Mouse (Mus musculus): ENCODE results near the gene Kbtbd7. TPM values are rescaled to one million over a fixed set of nuclear protein-coding genes. Genes with fewer than 3 reads are reported as not detected.
"Not testable (repeated sequence)": the region's sequence is repeated elsewhere in the genome, so short reads cannot be mapped to it uniquely, and the experiment has no call there.

Kbtbd7 gene
- polyA plus RNA-seq, 1 experiment from 2014 or later, result 11.9 TPM

DNA sequence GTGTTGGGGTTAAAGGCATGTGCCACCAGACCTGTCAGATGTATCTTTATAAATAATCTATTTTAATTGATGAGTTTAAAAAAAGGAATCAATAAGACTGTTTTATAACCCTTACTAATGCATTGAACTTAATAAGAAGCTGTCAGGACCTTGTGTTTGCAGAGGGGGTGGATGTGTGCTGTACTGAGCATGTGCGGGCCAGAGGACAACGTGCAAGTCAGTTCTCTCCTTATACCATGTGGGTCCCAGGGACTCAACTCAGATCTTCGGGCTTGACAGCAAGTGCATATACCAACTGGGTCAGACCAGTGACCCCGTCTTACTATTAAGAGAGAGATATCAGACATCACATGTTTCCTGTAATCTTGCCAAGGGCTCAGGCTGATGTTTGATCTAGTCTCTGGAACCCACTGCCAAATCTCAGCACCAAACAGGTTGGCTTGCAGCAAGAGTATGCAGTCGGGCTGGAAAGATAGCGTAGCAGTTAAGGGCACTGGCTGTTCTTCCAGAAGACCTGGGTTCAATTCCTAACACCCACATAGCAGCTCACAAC, 17.0 kb upstream of the Kbtbd7 start:
- 79% methylated on average over 6 of the region's 6 CpGs for WGBS
- ATAC-seq (ENCODE audit: insufficient number of reproducible peaks, low FRiP score), result no peak
- Histone ChIP-seq H3K4me3 (no peak overlapping the region), H3K4me1 (replicated peaks) (no peaks in the 10 kb centered on the region), H3K4me2 (no peak overlapping the region), H3K9ac (no peak overlapping the region), H3K36me3 (peaks cover 37% of the 10 kb centered on the region), H3K27ac (ENCODE audit: poor library complexity, severe bottlenecking) (no peak overlapping the region), H3K27me3 (replicated peaks) (no peaks in the 10 kb centered on the region), H3K9me3 (replicated peaks) (no peaks in the 10 kb centered on the region)

DNA sequence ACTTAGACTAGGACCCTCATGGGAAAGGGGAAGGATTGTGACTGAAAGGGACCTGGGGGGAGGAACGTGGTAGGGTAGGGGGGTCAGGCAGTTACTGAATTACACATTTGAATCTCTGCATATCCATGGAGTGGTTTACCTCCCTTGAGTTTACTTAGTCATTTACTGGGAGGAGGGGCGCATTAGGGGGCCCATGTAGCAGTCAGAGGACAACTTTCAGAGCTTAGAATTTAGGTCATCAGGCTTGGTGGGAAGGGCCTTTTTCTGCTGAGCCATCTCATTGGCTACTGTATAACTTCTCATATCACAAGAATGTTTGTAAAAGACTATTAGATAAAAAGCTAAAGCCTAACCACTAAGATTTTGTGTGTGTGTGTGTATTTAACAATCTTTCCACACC, 15.6 kb upstream of the Kbtbd7 start:
- no peak overlapping the region for H3K27ac ChIP-seq (ENCODE audit: poor library complexity, severe bottlenecking)
- H3K4me1 ChIP-seq (replicated peaks), result no peaks in the 10 kb centered on the region
- ATAC-seq (ENCODE audit: insufficient number of reproducible peaks, low FRiP score), result no peak
- no peak overlapping the region for H3K9ac ChIP-seq
- 67% methylated on average over 2 of the region's 2 CpGs for WGBS
- no peak overlapping the region for H3K4me2 ChIP-seq
- no peaks in the 10 kb centered on the region for H3K9me3 ChIP-seq (replicated peaks)
- peaks cover 37% of the 10 kb centered on the region for H3K36me3 ChIP-seq
- no peak overlapping the region for H3K4me3 ChIP-seq
- no peaks in the 10 kb centered on the region for H3K27me3 ChIP-seq (replicated peaks)

DNA sequence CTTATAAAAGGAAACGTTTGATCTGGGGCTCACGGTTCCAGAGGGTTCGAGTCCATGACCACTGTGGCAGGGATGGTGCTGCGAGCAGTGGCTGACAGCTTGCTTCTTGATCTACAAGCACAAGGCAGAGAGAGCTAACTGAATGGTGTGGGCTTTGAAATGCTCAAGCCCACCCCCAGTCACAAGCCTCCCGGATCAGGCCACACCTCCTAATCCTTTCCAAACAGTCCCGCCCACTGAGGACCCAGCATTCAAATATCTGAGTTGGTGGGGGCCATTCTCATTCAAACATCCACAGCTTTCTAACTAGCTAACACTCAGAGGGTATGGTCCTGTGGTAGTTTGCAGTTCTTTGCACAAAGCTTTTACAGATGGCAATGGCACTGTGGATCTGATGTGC, 13.2 kb upstream of the Kbtbd7 start:
- H3K9ac ChIP-seq, result no peak overlapping the region
- no peak for ATAC-seq (ENCODE audit: insufficient number of reproducible peaks, low FRiP score)
- peaks cover 36% of the 10 kb centered on the region for H3K36me3 ChIP-seq
- no peak overlapping the region for H3K4me3 ChIP-seq
- H3K4me2 ChIP-seq, result no peak overlapping the region
- H3K4me1 ChIP-seq (replicated peaks), result no peaks in the 10 kb centered on the region
- 86% methylated on average over 6 of the region's 6 CpGs for WGBS
- no peaks in the 10 kb centered on the region for H3K9me3 ChIP-seq (replicated peaks)
- no peaks in the 10 kb centered on the region for H3K27me3 ChIP-seq (replicated peaks)
- H3K27ac ChIP-seq (ENCODE audit: poor library complexity, severe bottlenecking), result no peak overlapping the region

DNA sequence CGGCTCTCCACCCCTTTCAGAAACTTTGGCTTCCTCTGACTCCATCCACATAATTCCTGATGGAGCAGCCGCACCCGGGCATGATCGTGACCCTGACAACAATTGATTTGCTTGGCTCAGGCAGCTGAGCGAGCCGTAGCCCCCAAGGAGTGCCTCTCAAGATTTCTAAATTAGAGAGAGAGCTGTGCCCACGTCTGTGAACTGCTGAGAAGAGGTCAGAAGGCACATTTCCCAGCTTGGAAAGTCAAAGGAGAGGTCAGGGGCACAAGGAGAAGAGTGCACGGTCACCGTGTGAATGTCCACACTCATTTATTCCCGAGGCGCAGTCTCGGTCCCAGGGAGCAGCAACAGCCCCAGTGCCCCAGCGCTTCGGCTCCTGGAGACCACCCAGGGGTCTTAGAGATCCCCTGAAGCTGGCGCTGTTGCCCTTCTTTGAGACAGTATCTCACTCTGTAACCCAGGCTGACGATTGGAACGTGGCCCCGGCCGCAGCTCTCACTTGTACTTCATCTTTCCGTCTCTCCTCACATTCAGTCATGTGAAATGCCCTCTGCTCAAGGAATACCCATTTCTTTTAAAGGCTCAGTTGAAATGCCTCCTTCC, 6.1 kb upstream of the Kbtbd7 start:
- Histone ChIP-seq H3K36me3 (peaks cover 33% of the 10 kb centered on the region), H3K4me1 (replicated peaks) (no peaks in the 10 kb centered on the region), H3K4me2 (no peak overlapping the region), H3K27me3 (replicated peaks) (no peaks in the 10 kb centered on the region), H3K27ac (ENCODE audit: poor library complexity, severe bottlenecking) (no peak overlapping the region), H3K9ac (no peak overlapping the region), H3K9me3 (replicated peaks) (no peaks in the 10 kb centered on the region), H3K4me3 (no peak overlapping the region)
- ATAC-seq (ENCODE audit: insufficient number of reproducible peaks, low FRiP score), result no peak
- 69% methylated on average over 20 of the region's 20 CpGs for WGBS

GRCm38 (mm10) chr14:79426730-79427365, 537 bp downstream of the Kbtbd7 start:
- 54% methylated on average over 8 of the region's 59 CpGs for WGBS
- peak; percentile 56 for ATAC-seq (ENCODE audit: insufficient number of reproducible peaks, low FRiP score)

DNA sequence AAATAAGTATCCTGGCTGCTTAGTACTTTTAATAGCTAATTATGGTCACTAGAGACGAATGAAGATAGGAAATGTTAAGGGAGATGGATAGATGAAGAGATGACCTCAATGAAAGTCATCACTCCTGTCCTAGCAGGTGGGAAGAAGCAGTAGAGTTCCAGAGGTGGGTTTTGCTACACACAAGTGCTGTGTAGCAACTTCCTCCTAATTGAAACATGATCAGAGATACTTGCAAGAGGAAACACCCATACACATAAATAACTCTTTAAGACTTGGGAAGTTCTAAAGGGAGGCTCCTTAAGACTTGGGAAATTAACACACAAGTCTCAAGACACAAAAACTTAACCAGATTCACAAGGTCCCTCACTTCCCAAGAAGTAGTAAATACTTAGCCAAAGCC, 7.8 kb downstream of the Kbtbd7 start:
- H3K4me3 ChIP-seq, result no peak overlapping the region
- no peaks in the 10 kb centered on the region for H3K36me3 ChIP-seq
- no peak overlapping the region for H3K27ac ChIP-seq (ENCODE audit: poor library complexity, severe bottlenecking)
- H3K9ac ChIP-seq, result no peak overlapping the region
- no peaks in the 10 kb centered on the region for H3K4me1 ChIP-seq (replicated peaks)
- H3K27me3 ChIP-seq (replicated peaks), result no peaks in the 10 kb centered on the region
- ATAC-seq (ENCODE audit: insufficient number of reproducible peaks, low FRiP score), result no peak
- WGBS, result 65% methylated on average over 1 of the region's 1 CpGs
- H3K9me3 ChIP-seq (replicated peaks), result peaks cover 2% of the 10 kb centered on the region; the same call in 1 of the 2 replicates
- H3K4me2 ChIP-seq, result no peak overlapping the region

More at GRCm38 (mm10) chr14:79426730-79427365, 537 bp downstream of the Kbtbd7 start:
- H3K9me3 ChIP-seq (replicated peaks); H3K27me3 ChIP-seq (replicated peaks); H3K4me1 ChIP-seq (replicated peaks): not testable (repeated sequence)
- Histone ChIP-seq H3K4me3 (peak overlapping the region; percentile 51), H3K36me3 (peaks cover 18% of the 10 kb centered on the region), H3K27ac (ENCODE audit: poor library complexity, severe bottlenecking) (peak overlapping the region; percentile 85), H3K9ac (peak overlapping the region; percentile 60; the same call in 1 of the 2 replicates), H3K4me2 (peak overlapping the region; percentile 57)

GRCm38 (mm10) chr14:79440655-79441054, 14.3 kb downstream of the Kbtbd7 start:
- no peak overlapping the region for H3K9ac ChIP-seq
- H3K4me3 ChIP-seq, result no peak overlapping the region
- WGBS, result 80% methylated on average over 2 of the region's 2 CpGs
- no peaks in the 10 kb centered on the region for H3K27me3 ChIP-seq (replicated peaks)
- no peak overlapping the region for H3K4me2 ChIP-seq
- no peak for ATAC-seq (ENCODE audit: insufficient number of reproducible peaks, low FRiP score)
- H3K27ac ChIP-seq (ENCODE audit: poor library complexity, severe bottlenecking), result no peak overlapping the region
- H3K9me3 ChIP-seq (replicated peaks), result peaks cover 6% of the 10 kb centered on the region; the same call in 1 of the 2 replicates
- H3K4me1 ChIP-seq (replicated peaks), result no peaks in the 10 kb centered on the region
- H3K36me3 ChIP-seq, result no peaks in the 10 kb centered on the region

DNA sequence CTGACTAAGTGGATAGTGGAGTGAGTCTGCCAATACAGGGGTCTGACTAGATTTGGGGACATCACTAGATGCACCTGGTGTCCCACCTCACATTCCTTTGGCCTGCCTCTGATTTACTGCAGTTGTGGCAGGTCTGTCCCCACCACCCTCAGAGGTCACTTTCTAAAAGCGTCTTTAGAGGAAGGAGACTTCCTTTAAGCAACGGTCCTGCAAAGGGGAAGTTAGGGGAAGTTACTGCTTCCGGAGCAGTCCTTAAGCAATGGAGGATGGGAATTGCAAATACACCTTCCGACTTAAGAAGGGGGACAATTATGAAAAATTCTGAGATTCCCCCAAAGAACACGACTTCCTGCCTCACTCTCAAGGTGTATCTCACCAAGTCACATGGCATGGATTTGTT, 15.1 kb downstream of the Kbtbd7 start:
- ATAC-seq (ENCODE audit: insufficient number of reproducible peaks, low FRiP score), result no peak
- H3K27ac ChIP-seq (ENCODE audit: poor library complexity, severe bottlenecking), result no peak overlapping the region
- H3K27me3 ChIP-seq (replicated peaks), result no peaks in the 10 kb centered on the region
- no peak overlapping the region for H3K4me3 ChIP-seq
- H3K4me1 ChIP-seq (replicated peaks), result no peaks in the 10 kb centered on the region
- no peak overlapping the region for H3K4me2 ChIP-seq
- H3K36me3 ChIP-seq, result no peaks in the 10 kb centered on the region
- WGBS, result 73% methylated on average over 5 of the region's 5 CpGs
- H3K9me3 ChIP-seq (replicated peaks), result peaks cover 6% of the 10 kb centered on the region; the same call in 1 of the 2 replicates
- H3K9ac ChIP-seq, result no peak overlapping the region

- H3K27me3 ChIP-seq (replicated peaks), result no peaks in the 10 kb centered on the region
- H3K4me1 ChIP-seq (replicated peaks), result no peaks in the 10 kb centered on the region
- peaks cover 3% of the 10 kb centered on the region; the same call in 1 of the 2 replicates for H3K9me3 ChIP-seq (replicated peaks)
- H3K4me2 ChIP-seq, result no peak overlapping the region
- no peaks in the 10 kb centered on the region for H3K36me3 ChIP-seq
- H3K27ac ChIP-seq (ENCODE audit: poor library complexity, severe bottlenecking), result no peak overlapping the region
- WGBS, result 84% methylated on average over 9 of the region's 9 CpGs
- no peak for ATAC-seq (ENCODE audit: insufficient number of reproducible peaks, low FRiP score)
- H3K9ac ChIP-seq, result no peak overlapping the region
- no peak overlapping the region for H3K4me3 ChIP-seq
Measured at GRCm38 (mm10) chr14:79444601-79445000, 18.3 kb downstream of the Kbtbd7 start.

DNA sequence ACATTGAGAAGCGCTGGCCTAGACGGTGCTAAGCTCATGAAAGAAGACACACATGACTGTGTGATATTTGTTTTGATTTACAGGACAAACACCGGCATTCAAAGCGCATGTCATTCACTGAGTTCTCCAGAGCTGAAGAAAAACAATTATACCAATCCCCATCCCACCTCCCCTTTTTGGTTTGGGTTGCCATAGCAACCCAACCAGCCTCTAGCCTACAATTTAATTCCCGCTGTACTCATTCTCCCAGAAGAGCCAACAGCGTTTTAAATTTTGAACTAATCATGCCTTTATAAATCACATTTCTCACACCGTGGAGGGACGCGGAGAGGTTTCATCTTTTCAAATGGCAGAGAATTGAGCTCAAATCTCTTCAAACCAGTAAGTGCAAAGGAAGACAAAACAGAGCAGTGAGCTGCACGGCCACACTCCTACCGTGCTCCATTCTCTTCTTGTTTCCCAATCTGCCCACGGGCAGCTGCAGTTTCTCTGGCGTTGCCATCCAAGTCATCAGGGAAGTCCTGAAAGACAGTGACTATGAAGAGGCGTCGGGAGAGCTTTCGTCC, 18.8 kb downstream of the Kbtbd7 start:
- WGBS, result 71% methylated on average over 16 of the region's 16 CpGs
- no peaks in the 10 kb centered on the region for H3K9me3 ChIP-seq (replicated peaks)
- no peak for ATAC-seq (ENCODE audit: insufficient number of reproducible peaks, low FRiP score)

More for the DNA sequence above, 18.8 kb downstream of the Kbtbd7 start:
- no peaks in the 10 kb centered on the region for H3K36me3 ChIP-seq
- H3K27ac ChIP-seq (ENCODE audit: poor library complexity, severe bottlenecking), result no peak overlapping the region
- H3K4me1 ChIP-seq (replicated peaks), result no peaks in the 10 kb centered on the region
- H3K4me2 ChIP-seq, result no peak overlapping the region
- H3K4me3 ChIP-seq, result no peak overlapping the region
- no peak overlapping the region for H3K9ac ChIP-seq
- no peaks in the 10 kb centered on the region for H3K27me3 ChIP-seq (replicated peaks)
